Mouse (Mus musculus) monocyte, adult 2 months (primary cell): ENCODE measurements around the gene Ptprs.

Experiments used
- DNase-seq, 2 experiments: peaks; one replicate each; pipeline ENCODE4 v3.0.0; 2022; ENCODE audit warnings: low spot score in 2 of 2, low read depth in 1 of 2

Ptprs gene

DNA sequence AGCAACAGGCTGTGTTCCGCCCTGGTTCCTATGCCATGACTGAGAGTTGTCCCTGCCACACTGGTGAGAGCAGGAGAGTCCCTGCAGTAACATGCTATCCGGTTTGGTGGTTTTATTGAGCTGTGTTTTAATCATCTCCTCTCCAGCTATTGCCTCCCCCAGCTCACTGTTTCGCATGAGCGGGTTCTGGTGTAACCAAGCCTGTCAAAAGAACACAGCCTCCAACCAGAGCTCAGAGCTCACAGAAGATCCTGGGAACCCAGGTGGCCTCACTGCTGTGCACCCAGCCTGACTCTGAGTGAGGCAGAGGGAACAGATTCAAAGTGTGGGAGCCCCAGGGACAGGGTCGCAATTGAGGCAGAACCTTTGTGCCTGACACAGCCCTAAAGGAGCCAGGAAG is 95.1 kb downstream of the Ptprs start:
- no peak for DNase-seq

GRCm38 (mm10) chr17:56380286-56380685 is 96.0 kb downstream of the Ptprs start:
- no peak for DNase-seq

DNA sequence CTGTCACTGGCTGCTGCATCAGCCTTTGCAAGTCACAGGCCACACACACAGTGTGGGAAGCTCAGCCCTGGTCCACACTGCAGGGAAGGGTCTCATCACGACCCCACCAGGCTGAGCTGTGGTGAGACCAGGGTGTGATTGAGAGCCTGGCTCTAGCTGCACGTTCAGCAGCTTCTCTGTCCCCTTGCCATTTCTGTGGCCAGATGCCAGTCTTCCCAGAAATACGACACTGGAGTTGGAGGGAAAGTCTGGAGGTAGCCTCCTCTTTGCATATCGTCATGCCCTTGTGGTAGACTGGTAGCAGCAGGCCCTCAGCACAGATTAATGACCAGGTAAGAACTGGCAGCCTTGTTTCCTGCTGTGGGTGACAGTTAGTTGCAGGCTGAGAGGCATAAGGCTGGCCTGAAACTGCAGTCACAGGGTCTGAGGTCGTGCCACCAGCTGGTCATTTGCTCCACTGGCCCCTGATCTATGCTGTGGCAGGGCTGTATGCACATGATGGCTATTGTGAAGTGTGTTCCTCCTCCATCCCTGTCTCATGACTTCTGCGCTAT is 96.9 kb downstream of the Ptprs start:
- DNase-seq: no peak

DNA sequence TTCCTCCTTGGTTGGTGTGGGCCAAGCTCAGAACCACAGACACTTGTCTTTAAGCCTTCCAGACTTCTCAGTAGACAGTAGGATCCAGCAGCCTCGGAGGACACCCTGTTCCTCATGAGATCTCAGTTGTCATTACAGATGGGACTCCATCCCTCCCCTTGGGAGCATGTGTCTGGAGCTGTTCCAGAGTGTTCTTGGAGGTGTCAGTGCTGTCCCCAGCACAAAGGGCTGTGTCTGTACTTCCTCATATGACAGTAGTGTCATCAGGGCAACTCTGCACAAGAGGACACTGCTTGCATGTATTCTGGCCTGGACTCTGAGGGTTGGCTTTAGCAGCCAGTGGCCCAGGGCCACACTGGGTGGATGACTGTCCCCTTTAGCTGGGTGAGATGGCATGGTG is 101.4 kb downstream of the Ptprs start:
- DNase-seq: no peak

DNA sequence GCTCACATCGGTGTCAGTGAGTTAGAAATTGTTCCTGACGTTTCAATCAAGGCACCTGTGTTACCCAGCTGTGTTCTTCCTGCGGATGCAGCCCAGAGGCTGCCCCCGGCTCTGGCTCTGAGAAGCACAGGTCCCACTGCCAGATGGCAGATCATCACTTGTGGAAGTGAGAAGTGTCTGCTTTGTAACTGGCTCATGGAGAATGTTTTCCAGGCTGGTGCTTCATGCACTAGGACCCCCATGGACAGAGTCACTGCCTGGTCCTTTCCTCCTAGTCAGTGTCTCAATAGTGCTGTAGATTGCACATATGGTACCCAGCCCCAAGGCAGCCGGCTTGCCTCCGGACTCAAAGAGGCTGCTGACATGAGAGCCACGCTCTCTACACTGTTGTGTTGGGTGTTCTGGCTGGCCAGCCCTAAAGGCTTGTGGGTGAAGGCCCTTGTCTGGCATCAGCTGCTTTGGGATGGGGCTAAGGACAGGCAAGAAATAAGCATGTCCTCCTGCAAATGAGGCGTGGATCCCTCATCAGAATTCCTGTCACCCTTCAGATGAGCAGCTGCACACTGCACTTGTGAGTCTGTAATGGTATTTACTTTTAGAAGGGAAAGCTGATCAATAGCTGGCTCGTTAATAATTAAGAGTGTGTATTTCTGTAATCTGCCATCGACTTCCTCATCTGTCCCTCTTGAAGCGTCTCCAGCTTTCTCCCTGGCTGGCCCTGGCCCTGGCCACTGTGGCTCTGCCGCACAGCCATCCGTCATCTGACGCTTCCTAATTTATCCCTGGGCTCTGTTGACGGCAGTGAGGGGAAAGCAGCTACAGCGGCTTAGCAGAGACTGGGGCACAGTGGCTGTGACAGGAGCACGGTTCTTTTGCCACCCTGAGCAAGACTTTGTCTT is 102.9 kb downstream of the Ptprs start:
- no peak for DNase-seq

DNA sequence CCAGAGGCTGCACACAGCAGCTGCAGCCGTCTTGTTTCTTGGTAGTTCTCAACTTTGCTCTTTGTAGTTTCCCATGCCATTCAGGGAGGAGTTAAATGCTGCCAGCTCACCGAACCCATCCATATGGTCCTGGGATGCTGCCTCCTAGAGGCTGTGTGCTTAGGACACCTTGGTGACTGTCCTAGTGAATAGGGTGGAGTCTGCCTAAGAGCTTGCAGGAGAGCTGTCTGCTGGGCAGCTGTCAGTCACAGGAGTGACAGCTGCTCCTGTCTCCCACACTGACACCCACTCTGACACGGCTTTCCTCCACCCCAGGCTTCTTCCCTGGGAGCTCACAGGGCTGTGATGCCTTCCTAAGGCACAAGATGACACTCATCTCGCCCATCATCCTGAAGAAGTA is 104.2 kb downstream of the Ptprs start:
- DNase-seq: no peak

- DNase-seq: no peak
Measured at GRCm38 (mm10) chr17:56371029-56371660, 105.1 kb downstream of the Ptprs start.

- no peak for DNase-seq
Measured at GRCm38 (mm10) chr17:56370090-56370489, 106.2 kb downstream of the Ptprs start.

DNA sequence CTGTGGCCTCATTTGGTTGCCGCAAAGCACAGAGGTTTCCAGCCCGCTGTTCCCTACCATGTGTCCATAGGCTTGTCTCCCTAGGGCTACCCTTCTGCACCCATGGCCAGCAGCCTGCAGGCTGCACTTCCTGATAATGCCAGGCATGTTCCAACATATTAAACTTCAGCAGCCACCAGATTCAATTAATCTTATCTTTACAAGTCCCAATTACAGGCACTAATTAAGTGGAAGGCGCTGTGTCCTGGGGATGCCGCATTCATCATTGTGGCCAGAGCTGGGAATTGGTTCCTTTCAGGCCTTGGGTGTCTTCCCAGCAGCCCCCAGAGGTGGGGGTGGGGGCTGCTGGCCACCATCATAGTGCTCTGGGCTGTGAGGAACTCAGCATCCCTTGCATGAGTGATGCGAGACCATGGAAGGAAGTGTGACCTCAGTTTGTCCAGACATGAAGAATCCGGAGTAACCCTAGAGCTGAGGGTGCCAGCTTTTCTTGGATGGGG is 107.9 kb downstream of the Ptprs start:
- no peak for DNase-seq

DNA sequence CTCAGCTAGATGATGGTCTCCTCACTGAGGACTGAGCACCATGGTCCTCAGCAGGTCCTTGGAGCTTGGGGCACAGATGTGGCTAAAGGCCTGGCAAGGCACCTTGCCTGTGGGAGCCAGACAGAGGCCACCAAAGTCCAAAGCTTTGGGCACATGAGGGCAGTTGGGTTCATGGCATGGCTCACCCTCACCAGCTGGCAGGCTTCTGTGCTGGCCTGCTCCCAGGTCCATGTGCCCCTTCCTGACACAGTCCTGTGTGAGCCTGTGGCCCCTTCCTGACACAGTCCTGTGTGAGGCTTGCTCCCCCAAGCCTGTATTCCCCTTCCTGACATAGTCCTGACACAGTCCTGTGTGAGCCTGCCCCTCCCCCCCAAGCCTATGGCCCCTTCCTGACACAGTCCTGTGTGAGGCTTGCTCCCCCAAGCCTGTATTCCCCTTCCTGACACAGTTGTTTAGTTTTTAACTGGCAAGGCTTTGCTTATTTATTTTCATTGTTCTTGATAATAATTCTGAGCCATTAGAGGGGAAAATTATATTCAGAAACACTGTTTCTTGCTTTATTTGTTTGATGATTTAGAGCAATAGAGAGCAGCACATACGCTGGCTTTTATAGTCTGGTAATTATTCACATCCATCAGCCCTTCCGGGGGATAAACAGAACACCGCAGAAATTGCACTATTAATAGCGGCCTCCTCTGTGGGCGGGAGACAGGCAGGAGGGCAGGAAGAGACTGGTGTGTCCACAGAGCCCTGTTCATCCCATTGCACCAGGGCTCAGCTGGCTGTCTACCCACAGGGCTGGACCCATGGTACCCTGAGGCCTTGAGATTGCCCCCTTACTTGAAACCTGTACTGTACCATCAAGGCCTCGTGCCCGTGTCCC is 110.3 kb downstream of the Ptprs start:
- DNase-seq: no peak
